Mouse (Mus musculus) midbrain, embryonic 10.5 days (tissue): ENCODE results near the gene Gucy1b2. TPM values are rescaled to one million over a fixed set of nuclear protein-coding genes. Genes with fewer than 3 reads are reported as not detected.

Experiments used
- DNase-seq: peaks from one replicate; pipeline ENCODE4 v3.0.0-alpha.2; 2017; ENCODE audit warnings: low spot score
- H3K27ac ChIP-seq: fragments of 300-500 bp; sonication (generic); replicated peaks from 2 replicates; pipeline ENCODE4 v1.5.1; 2016; ENCODE audit warnings: mild to moderate bottlenecking
- H3K27me3 ChIP-seq: fragments of 300-500 bp; sonication (generic); 2 replicates; pipeline ENCODE4 v1.6.1; 2016; ENCODE audit warnings: low read depth, mild to moderate bottlenecking; ENCODE audit not compliant: poor library complexity, severe bottlenecking
- H3K36me3 ChIP-seq: fragments of 300-500 bp; sonication (generic); 2 replicates; pipeline ENCODE4 v1.6.1; 2016; ENCODE audit warnings: mild to moderate bottlenecking, moderate library complexity
- H3K4me1 ChIP-seq: fragments of 300-500 bp; sonication (generic); 2 replicates; pipeline ENCODE4 v1.6.1; 2016
- H3K4me3 ChIP-seq: fragments of 300-500 bp; sonication (generic); 2 replicates; pipeline ENCODE4 v1.5.1; 2016; ENCODE audit warnings: mild to moderate bottlenecking, moderate library complexity
- H3K9me3 ChIP-seq: fragments of 300-500 bp; sonication (generic); replicated peaks from 2 replicates; pipeline ENCODE4 v1.6.1; 2016; ENCODE audit warnings: mild to moderate bottlenecking
- WGBS: fragments of 180-500 bp; shearing (Covaris S2); methylation state at CpG from one replicate; pipeline ENCODE4 v1.1.7; 2016; 5-methylcytosine and 5-hydroxymethylcytosine counted together
- polyA plus RNA-seq: library from polyadenylated mRNA; unstranded; fragments of >200 nt; fragmentation: Nextera tagmentation; extraction: Ambion mirVana; gene quantifications from 2 replicates; pipeline ENCODE4 v1.2.1, GENCODE M21; 2016

Gene Gucy1b2
- polyA plus RNA-seq, 1 experiment from 2014 or later, result 0.25 TPM

GRCm38 (mm10) chr14:62383109-62383508 is 73.0 kb downstream of the Gucy1b2 start:
- Histone ChIP-seq H3K4me3 (no peak overlapping the region), H3K4me1 (no peaks in the 10 kb centered on the region), H3K27me3 (no peaks in the 10 kb centered on the region), H3K9me3 (no peaks in the 10 kb centered on the region), H3K27ac (no peak overlapping the region), H3K36me3 (peaks cover 21% of the 10 kb centered on the region)
- WGBS, result 91% methylated on average over 3 of the region's 3 CpGs
- DNase-seq, result no peak

GRCm38 (mm10) chr14:62380606-62381005 is 75.5 kb downstream of the Gucy1b2 start:
- H3K9me3 ChIP-seq, result no peaks in the 10 kb centered on the region
- 70% methylated on average over 6 of the region's 6 CpGs for WGBS
- H3K27me3 ChIP-seq, result no peaks in the 10 kb centered on the region
- DNase-seq, result no peak
- H3K27ac ChIP-seq, result no peak overlapping the region
- H3K36me3 ChIP-seq, result peaks cover 40% of the 10 kb centered on the region
- no peak overlapping the region for H3K4me3 ChIP-seq
- H3K4me1 ChIP-seq, result no peaks in the 10 kb centered on the region

- 95% methylated on average over 2 of the region's 2 CpGs for WGBS
- peaks cover 42% of the 10 kb centered on the region for H3K36me3 ChIP-seq
- no peaks in the 10 kb centered on the region for H3K9me3 ChIP-seq
- no peak overlapping the region for H3K27ac ChIP-seq
- no peak overlapping the region for H3K4me3 ChIP-seq
- no peaks in the 10 kb centered on the region for H3K4me1 ChIP-seq
- no peak for DNase-seq
- H3K27me3 ChIP-seq, result no peaks in the 10 kb centered on the region
These were observed 76.7 kb downstream of the Gucy1b2 start for GRCm38 (mm10) chr14:62379391-62379790.

- no peak for DNase-seq
- Histone ChIP-seq H3K36me3 (peaks cover 45% of the 10 kb centered on the region), H3K4me3 (no peak overlapping the region), H3K4me1 (no peaks in the 10 kb centered on the region), H3K27ac (no peak overlapping the region), H3K27me3 (no peaks in the 10 kb centered on the region), H3K9me3 (no peaks in the 10 kb centered on the region)
- WGBS, result 85% methylated on average over 2 of the region's 2 CpGs
These were observed 80.0 kb downstream of the Gucy1b2 start for GRCm38 (mm10) chr14:62376115-62376514.

GRCm38 (mm10) chr14:62375694-62376093 is 80.4 kb downstream of the Gucy1b2 start:
- no peak for DNase-seq
- H3K9me3 ChIP-seq, result no peaks in the 10 kb centered on the region
- H3K36me3 ChIP-seq, result peaks cover 45% of the 10 kb centered on the region

GRCm38 (mm10) chr14:62374001-62374400 is 82.1 kb downstream of the Gucy1b2 start:
- Histone ChIP-seq H3K27ac (no peak overlapping the region), H3K9me3 (no peaks in the 10 kb centered on the region), H3K27me3 (no peaks in the 10 kb centered on the region), H3K36me3 (peaks cover 48% of the 10 kb centered on the region), H3K4me1 (no peaks in the 10 kb centered on the region), H3K4me3 (no peak overlapping the region)
- DNase-seq, result no peak
- 91% methylated on average over 10 of the region's 10 CpGs for WGBS

More at GRCm38 (mm10) chr14:62375694-62376093, 80.4 kb downstream of the Gucy1b2 start:
- Histone ChIP-seq H3K27me3 (no peaks in the 10 kb centered on the region), H3K27ac (no peak overlapping the region), H3K4me1 (no peaks in the 10 kb centered on the region), H3K4me3 (no peak overlapping the region)

GRCm38 (mm10) chr14:62370819-62371218 is 85.3 kb downstream of the Gucy1b2 start:
- no peaks in the 10 kb centered on the region for H3K27me3 ChIP-seq
- peaks cover 53% of the 10 kb centered on the region for H3K36me3 ChIP-seq
- no peaks in the 10 kb centered on the region for H3K9me3 ChIP-seq
- DNase-seq, result no peak
- WGBS, result 89% methylated on average over 6 of the region's 6 CpGs
- no peak overlapping the region for H3K27ac ChIP-seq
- no peaks in the 10 kb centered on the region for H3K4me1 ChIP-seq
- H3K4me3 ChIP-seq, result no peak overlapping the region

- Histone ChIP-seq H3K36me3 (peaks cover 80% of the 10 kb centered on the region), H3K27ac (no peak overlapping the region), H3K4me1 (no peaks in the 10 kb centered on the region), H3K27me3 (no peaks in the 10 kb centered on the region), H3K4me3 (no peak overlapping the region), H3K9me3 (no peaks in the 10 kb centered on the region)
- 94% methylated on average over 2 of the region's 2 CpGs for WGBS
- no peak for DNase-seq
These were observed 92.3 kb downstream of the Gucy1b2 start for GRCm38 (mm10) chr14:62363774-62364173.

GRCm38 (mm10) chr14:62361263-62361980 is 94.7 kb downstream of the Gucy1b2 start:
- 88% methylated on average over 8 of the region's 8 CpGs for WGBS
- H3K9me3 ChIP-seq, result no peaks in the 10 kb centered on the region
- no peak for DNase-seq
- H3K4me1 ChIP-seq, result no peaks in the 10 kb centered on the region
- no peak overlapping the region for H3K4me3 ChIP-seq
- H3K27me3 ChIP-seq, result no peaks in the 10 kb centered on the region
- no peak overlapping the region for H3K27ac ChIP-seq
- peaks cover 61% of the 10 kb centered on the region for H3K36me3 ChIP-seq

- H3K27me3 ChIP-seq, result no peaks in the 10 kb centered on the region
- H3K4me3 ChIP-seq, result no peak overlapping the region
- WGBS, result 92% methylated on average over 7 of the region's 7 CpGs
- H3K4me1 ChIP-seq, result peaks cover 10% of the 10 kb centered on the region; the same call in 1 of the 2 replicates
- H3K27ac ChIP-seq, result no peak overlapping the region
- DNase-seq, result no peak
- no peaks in the 10 kb centered on the region for H3K9me3 ChIP-seq
- H3K36me3 ChIP-seq, result peaks cover 26% of the 10 kb centered on the region
These were observed 100.9 kb downstream of the Gucy1b2 start for GRCm38 (mm10) chr14:62355201-62355600.

GRCm38 (mm10) chr14:62353793-62354192 is 102.3 kb downstream of the Gucy1b2 start:
- Histone ChIP-seq H3K4me3 (no peak overlapping the region), H3K4me1 (peaks cover 10% of the 10 kb centered on the region; the same call in 1 of the 2 replicates), H3K27me3 (no peaks in the 10 kb centered on the region), H3K36me3 (peaks cover 28% of the 10 kb centered on the region), H3K9me3 (no peaks in the 10 kb centered on the region), H3K27ac (no peak overlapping the region)
- no peak for DNase-seq
- 93% methylated on average over 5 of the region's 5 CpGs for WGBS

GRCm38 (mm10) chr14:62353372-62353771 is 102.7 kb downstream of the Gucy1b2 start:
- Histone ChIP-seq H3K9me3 (no peaks in the 10 kb centered on the region), H3K27ac (peak overlapping the region; percentile 25; the same call in 1 of the 2 replicates), H3K4me1 (peaks cover 10% of the 10 kb centered on the region; the same call in 1 of the 2 replicates), H3K27me3 (no peaks in the 10 kb centered on the region), H3K4me3 (no peak overlapping the region), H3K36me3 (peaks cover 27% of the 10 kb centered on the region)
- no peak for DNase-seq
- 75% methylated on average over 9 of the region's 9 CpGs for WGBS

- Histone ChIP-seq H3K27ac (no peak overlapping the region), H3K27me3 (no peaks in the 10 kb centered on the region), H3K4me1 (peaks cover 21% of the 10 kb centered on the region; the same call in 1 of the 2 replicates), H3K9me3 (no peaks in the 10 kb centered on the region), H3K4me3 (no peak overlapping the region), H3K36me3 (peaks cover 27% of the 10 kb centered on the region)
- 92% methylated on average over 3 of the region's 3 CpGs for WGBS
- DNase-seq, result no peak
These were observed 105.2 kb downstream of the Gucy1b2 start for GRCm38 (mm10) chr14:62350890-62351289.
